Mouse (Mus musculus) thymus, postnatal 14 days (tissue): ENCODE data around the gene Tox3.

Experiments
- DNase-seq: peaks from one replicate; pipeline ENCODE4 v3.0.0; 2021

The Tox3 gene

GRCm38 (mm10) chr8:90224172-90224571, 124.0 kb downstream of the Tox3 start:
- no peak for DNase-seq

GRCm38 (mm10) chr8:90209105-90210037, 138.8 kb downstream of the Tox3 start:
- no peak for DNase-seq
